Mouse (Mus musculus): ENCODE data around the gene Prl7b1.

Gene Prl7b1

GRCm38 (mm10) chr13:27610482-27610881 is at the start of gene Prl7b1:
Gene Prl7b1 (minus strand): TSS chr13:27610582.
- no peak for DNase-seq (ENCODE audit: low read depth, low spot score)

GRCm38 (mm10) chr13:27642393-27642792 is 32.0 kb upstream of the Prl7b1 start, which contains the start of gene Prl7a1:
Gene Prl7a1 (minus strand): TSS chr13:27642493.
- no peak for DNase-seq (ENCODE audit: low read depth, low spot score)

GRCm38 (mm10) chr13:27582071-27582470 is 28.3 kb downstream of the Prl7b1 start, which contains the start of gene Prl8a1:
Gene Prl8a1 (minus strand): TSS chr13:27582171.
- DNase-seq (ENCODE audit: low read depth, low spot score) = no peak

GRCm38 (mm10) chr13:27564506-27564905 is 45.9 kb downstream of the Prl7b1 start, which contains the start of gene Prl8a9:
Gene Prl8a9 (minus strand): TSS chr13:27564606.
- DNase-seq (ENCODE audit: low read depth, low spot score) = no peak

GRCm38 (mm10) chr13:27553336-27553735 is 57.0 kb downstream of the Prl7b1 start:
- DNase-seq (ENCODE audit: low read depth, low spot score) = no peak
